Mouse (Mus musculus) right cerebral cortex, postnatal 25 days (tissue): ENCODE results near the gene Hprt.

Experiments used
- DNase-seq: peaks from one replicate; pipeline ENCODE4 v3.0.0; 2022

Gene Hprt

DNA sequence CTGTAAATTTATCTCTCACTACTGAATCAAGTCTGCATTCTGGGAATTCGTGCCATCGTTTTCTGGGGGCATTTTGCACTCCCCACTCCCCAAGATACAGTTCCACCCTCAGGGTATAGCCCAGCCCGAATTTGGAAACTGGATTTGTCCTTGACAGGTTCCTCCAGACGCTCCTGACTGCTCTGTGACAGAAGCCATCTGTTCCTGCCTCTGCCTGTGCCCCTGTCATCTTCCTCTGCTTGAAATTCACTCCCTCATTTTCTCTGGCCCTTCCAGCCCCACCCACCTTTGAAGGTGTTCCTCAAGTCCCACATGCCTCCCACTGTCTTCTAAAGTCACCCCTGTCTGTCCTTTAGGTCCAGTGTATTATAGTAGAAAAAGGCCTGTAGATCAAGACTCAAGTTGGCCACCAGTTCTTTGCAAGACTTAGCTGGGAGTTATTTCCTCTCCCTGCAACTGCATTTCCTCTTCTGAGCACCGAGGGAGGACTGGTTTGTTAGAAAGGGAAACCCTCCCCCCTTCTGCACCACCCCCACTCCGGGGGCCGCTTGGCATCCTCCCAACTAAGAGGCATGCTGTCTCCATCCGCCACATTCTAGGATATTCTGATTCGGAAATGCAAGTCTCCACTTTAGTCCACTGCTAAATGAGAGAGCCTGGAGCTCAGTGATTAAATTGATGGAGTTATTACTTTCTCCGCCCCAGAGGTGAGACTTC lies 57.4 kb downstream of the Hprt start:
- DNase-seq, result no peak

DNA sequence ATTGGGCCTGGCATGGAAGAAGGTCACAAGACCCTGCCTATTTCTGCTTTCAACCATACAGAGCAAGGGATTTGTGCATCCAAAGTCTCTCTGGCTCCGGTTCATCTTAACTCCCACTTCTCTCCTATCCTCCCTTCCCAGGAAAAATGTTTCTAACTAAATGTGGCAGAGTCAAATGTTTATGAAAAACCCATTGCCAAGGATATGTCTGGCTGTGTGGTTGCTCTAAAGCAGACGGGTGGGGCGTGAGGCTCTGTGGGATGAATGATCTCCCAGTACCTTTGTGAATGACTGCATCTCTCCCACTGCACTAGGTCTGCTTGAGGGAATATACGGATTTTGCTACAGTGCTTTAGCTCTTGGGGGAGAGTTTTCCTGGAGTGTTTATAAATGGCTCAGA lies 58.1 kb downstream of the Hprt start:
- no peak for DNase-seq

DNA sequence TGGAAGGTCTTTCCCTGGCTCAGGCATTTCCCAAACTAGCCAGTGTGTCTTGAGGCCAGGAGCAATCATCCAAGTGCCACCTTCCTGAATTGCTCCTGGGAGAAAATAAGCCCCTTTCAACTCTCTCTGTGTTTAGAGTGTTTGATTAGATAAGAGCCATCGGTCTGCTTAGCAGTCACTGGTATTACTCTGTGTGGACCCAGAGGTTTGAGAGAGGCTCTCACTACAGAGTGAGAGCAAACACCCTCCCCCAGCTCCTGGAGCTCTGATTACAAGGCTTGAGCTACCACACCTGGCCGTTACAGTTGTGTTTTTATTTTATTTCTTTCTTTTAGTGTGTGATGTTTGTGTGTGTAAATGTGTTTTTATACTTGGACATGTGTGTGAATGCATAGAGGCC lies 59.0 kb downstream of the Hprt start:
- DNase-seq, result no peak

DNA sequence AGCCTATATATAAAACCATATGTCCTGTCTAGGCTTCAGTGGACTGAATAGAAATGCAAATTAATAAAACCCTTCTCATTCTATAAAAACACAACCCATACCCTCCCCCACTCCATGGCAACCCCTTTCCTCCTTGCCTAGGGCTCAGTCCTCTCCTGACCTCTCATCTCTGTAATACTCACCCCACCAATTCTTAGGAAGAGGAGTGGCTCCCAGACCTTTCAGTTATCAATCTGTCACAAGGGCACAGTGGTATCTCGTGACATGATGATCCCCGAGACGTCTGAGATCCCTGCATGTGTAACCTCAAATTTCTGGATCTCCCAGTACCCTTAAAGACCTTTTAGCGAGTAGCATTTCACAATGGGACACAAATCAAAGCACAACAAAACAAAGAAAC lies 61.3 kb downstream of the Hprt start:
- DNase-seq, result no peak

DNA sequence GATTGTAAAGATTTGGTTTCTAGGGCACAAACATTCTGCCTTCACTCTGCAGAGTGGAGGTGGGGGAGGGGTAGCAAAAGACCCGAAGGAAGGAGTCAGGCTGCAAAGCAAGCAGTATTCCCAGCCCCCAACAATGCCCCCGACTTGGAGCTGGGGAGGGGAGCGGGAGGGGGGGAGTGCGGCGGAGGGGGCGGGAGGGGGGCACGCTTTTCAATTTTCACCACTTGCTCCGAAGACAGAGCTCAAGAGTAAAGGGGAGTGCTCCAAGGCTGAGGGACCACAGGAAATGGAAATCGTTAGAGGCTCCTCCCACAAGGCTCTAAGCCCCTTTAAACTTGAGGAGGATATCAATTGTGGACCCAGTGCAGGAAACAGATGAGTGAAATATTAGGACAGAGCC lies 62.4 kb downstream of the Hprt start:
- no peak for DNase-seq

DNA sequence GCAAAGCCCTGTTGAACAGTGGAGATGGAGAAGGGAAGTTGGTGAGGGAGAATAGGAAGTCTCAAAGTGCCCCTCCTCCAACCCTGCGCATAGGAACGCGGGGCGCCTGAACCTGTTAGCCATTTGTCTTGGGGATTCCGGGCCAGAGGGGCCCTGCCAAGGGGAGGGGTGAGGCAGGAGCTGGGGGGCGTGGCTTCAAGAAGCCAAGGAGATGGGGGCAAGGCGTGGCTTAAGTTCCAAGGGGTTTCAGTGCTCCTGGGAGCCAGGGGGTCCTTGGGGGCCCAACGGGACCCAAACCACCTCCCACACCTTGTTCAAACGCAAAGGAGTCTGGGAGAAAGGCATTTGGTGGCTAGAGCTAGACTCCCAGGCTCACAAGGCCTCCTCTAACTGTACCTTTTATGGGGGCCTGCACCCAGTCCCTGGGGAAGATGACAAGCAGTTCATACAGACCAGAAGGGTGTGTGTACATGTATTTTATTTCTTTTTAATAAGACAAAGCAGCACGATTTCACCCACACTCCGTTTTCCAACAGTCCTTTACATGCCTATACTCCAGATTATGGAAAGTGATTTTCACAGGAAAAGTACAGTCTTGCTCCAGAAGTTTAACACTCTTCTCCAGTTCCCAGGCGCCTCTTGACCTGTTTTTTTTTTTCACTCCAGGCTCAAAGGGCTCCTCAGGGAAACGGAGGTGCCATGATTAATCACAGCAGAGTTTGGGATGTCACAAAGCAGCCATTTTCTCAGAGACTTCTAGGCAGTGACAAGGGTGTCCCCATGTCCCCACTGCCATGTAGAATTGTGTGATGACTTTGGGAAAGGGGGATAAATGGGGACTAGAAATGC lies 64.9 kb downstream of the Hprt start:
- DNase-seq, result no peak

DNA sequence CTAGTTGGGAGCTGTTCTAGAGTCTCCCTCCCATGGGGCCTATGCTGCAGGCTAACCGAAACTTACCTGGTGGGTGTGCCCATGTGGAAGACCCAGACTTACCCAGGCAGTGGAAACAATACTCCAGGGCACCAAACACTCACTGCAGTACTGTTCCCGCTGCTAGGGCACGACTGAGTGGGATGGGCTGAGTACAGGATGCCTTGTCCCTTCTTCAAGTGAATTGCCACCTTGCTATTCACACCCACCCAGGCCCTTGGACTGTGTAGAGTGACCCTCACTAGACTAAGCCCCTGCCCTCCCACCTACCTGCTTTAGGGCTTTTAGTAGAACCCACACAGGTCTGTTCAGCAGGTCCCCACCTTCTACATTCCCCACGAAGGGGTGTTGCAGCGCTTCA lies 65.9 kb downstream of the Hprt start:
- DNase-seq, result no peak

DNA sequence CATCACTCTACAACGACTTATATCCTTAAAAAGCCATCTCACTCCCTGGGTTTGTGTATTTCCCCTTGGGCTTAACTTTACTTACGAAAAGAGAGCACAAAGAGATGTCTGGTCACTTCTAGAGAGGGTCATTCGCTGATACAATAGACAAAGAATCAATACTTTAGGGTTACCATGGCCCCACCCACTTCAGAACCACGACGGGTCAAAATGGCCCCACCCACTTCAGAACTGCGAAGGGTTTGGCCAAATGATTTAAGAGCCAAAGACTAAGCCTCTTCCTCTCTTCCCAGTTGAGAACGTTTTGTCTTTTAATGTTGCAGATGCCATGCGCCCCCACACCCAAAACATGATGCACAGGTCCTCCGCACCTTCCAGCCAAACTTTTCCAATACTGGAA lies 67.8 kb downstream of the Hprt start:
- no peak for DNase-seq

DNA sequence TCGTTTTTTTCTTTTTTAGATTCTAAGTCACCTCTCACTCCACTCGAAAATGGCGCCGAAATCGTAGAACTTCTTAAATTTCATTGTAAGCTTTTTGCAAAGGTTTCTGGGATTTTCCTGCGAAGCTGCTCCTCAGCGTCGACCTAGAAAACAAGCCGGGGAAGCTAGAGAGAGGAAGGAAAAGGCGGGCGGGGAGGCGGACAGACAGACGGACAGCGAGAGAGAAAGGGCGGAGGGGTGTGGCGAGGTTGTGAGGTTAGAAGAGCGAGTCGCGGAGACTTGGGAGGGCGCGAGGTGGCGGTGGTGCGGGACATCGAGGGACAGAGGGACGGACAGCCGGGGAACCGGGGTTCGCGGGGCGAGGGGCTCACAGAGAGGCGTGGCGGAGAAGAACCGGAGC lies 68.7 kb downstream of the Hprt start:
- DNase-seq, result no peak

DNA sequence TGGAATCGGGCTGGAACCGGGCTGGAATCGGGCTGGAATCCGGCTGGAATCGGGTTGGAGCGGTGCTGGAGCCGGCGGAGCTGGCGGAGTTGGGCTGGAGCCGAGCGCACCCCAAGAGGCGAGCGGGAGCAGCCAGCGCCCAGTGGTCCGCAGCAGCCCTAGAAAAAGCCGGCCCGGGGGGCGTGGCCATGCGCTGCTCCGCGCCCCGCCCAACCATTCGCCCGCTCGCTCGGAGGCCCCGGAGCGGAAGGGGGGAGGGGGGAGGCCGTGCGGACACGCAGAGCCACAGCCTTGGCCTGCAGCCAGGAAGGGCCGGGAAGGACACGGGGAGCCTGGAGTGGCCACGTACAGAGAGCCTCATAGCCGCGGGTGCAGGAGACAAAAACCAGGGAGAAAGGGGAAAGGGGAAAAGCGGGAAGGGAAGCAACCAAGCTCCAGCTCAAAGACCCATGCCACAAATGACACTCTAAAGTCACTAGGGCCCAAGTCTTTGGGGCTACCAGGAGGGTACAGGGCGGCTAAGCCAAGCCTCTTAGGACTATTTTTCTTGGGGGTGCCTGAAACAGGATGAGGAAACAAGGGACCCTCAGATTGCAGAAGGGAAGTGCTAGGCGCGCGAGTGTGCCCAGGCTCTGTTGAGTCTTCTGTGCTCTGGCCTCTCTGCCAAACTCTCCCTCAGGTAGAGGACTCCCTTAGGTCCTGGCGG lies 69.3 kb downstream of the Hprt start:
- DNase-seq, result peak; percentile 49

DNA sequence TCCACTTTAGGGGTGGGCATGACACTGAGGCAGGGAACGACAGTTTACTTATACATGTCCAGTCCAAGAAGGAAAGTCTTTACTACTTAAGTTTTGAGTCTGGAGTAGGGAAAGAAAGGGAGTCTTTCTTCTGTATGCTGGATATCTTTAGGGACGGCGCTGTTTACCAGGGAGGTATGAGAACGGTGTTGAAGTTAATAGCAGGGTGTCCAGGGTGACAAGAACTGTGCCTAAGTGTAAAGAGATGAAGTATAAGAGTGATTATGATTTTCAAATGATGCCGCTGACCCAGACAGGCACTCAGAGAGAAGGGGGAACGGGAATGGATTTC lies 69.8 kb downstream of the Hprt start:
- no peak for DNase-seq

DNA sequence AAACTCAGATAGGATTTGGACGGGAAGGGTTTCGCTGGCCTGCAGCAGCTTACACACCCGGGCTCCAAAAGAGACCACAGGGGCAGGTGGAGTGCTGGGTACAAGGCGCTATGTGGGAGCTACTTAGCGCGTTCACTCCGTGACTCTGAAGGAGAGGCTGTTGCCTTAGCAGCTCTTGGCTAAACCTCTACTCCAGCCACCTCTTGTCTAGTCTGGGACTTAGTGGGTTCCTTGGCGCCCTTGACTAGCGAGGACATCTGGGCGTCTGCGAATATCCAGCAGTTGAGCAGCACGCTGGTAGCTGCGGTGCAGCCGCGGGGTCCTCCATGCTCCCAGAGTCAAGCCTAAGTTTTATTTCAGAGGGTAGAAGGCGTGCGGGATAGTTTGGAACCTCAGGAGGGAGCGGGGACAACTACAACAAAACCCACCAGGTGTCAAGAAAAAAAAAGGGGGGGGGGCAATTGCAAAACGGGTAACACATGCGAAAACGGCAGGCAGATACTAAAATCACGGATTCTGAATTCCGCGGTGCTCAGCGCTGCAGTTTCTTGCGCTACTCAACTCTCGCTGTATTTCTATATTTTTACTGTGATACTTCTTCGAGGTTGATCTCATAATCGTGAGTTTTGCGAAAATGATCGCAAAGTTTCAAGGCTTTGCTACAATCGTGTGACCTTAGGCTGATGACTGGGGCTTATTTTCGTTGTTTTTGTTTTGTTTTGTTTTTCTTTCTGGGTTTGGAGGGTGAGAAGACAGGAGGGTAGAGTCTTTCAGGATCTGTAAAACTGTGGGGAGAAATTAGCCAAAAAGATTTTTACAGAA lies 70.7 kb downstream of the Hprt start:
- DNase-seq, result no peak

DNA sequence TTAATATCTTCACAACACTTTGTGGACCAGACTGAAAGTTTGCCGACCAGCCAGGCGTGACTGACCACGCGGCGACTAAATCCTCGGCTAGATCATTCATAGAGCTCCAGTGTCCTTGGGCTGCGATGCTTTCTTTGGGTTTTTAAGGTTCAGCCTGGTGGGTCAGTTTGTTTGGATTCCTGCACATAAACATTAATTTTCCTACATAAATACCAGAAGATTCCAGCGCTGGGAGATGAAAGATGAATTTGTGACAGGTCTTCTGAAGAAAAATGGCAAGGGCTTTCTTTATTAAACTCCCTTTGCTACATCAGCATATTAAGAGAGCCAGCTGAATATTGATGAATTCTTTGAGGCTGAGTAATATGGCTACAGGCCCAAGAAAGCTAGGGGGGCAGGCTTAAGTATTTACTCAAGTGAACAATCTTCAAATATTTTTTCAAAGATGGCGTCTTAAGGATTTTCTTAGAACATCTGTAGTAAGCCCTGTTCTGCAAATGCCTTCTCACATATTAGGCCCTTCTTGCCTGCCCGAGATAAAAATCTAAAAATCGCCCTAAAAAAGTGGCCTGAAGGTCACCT lies 71.6 kb downstream of the Hprt start:
- DNase-seq, result no peak

DNA sequence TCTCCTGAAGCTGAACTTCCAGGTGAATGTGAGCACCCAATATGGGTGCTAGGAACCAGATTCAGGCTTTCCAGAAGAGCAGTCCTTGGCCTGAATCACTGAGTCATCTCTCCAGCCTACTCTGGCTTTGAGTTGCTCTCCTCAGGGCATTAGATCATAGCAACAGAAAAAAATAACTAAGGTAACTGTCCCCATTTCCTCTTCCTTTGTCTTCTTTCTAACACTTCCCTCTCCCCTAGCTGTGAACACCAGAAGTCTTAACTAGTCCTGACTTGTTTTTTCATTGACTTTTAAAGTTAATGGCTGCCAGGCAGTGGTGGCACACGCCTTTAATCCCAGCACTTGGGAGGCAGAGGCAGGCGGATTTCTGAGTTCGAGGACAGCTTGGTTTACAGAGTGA lies 76.5 kb downstream of the Hprt start:
- DNase-seq, result no peak
